Mouse (Mus musculus): ENCODE measurements around the gene Cntd1. TPM values are rescaled to one million over a fixed set of nuclear protein-coding genes. Genes with fewer than 3 reads are reported as not detected.

Cntd1 gene
- polyA plus RNA-seq, 1 experiment from 2014 or later, result 0.91 TPM

- Histone ChIP-seq H3K27ac (no peak overlapping the region), H3K4me3 (replicated peaks; ENCODE audit: low read length) (no peak overlapping the region), H3K9me3 (ENCODE audit: control insufficient read depth, low read length) (no peaks in the 10 kb centered on the region), H3K27me3 (ENCODE audit: control insufficient read depth, insufficient read depth, low read length) (no peaks in the 10 kb centered on the region), H3K9ac (no peak overlapping the region), H3K4me1 (replicated peaks; ENCODE audit: control insufficient read depth, insufficient read depth, low read length) (no peaks in the 10 kb centered on the region), H3K36me3 (replicated peaks; ENCODE audit: control insufficient read depth, insufficient read depth) (no peaks in the 10 kb centered on the region), H3K4me2 (replicated peaks) (no peak overlapping the region)
- DNase-seq (ENCODE audit: low spot score) (no peak), ATAC-seq (ENCODE audit: low FRiP score) (no peak)
These were observed 43.4 kb upstream of the Cntd1 start for GRCm38 (mm10) chr11:101235429-101235828.

DNA sequence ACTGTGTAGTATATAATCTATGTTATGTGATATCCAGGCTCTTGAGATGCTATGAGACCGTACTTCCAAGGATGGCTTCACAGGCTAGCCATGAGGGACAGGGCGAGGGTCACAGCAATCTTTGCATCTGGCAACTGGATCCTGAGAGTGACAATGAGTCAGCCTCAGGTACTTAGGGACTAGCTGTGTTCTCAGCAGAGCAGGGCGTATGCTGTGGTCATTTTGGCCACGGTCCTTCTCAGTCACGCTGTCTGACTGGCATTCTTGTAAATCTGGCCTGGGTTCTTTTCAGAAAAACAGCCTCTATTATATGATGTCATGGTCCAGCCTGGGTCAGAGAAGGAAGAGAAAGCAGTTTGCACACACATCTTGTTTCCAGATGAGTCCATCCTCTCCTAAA is 42.0 kb upstream of the Cntd1 start:
- Histone ChIP-seq H3K4me3 (replicated peaks; ENCODE audit: low read length) (no peak overlapping the region), H3K9me3 (ENCODE audit: control insufficient read depth, low read length) (no peaks in the 10 kb centered on the region), H3K27ac (no peak overlapping the region), H3K4me2 (replicated peaks) (no peak overlapping the region), H3K36me3 (replicated peaks; ENCODE audit: control insufficient read depth, insufficient read depth) (no peaks in the 10 kb centered on the region), H3K9ac (no peak overlapping the region), H3K27me3 (ENCODE audit: control insufficient read depth, insufficient read depth, low read length) (no peaks in the 10 kb centered on the region), H3K4me1 (replicated peaks; ENCODE audit: control insufficient read depth, insufficient read depth, low read length) (no peaks in the 10 kb centered on the region)
- DNase-seq (ENCODE audit: low spot score) (no peak), ATAC-seq (ENCODE audit: low FRiP score) (no peak)
- 95% methylated on average over 5 of the region's 5 CpGs for WGBS

- ATAC-seq (ENCODE audit: low FRiP score), result no peak
- H3K36me3 ChIP-seq (replicated peaks; ENCODE audit: control insufficient read depth, insufficient read depth), result no peaks in the 10 kb centered on the region
- no peaks in the 10 kb centered on the region for H3K9me3 ChIP-seq (ENCODE audit: control insufficient read depth, low read length)
- H3K9ac ChIP-seq, result no peak overlapping the region
- WGBS, result 62% methylated on average over 5 of the region's 5 CpGs
- H3K27ac ChIP-seq, result no peak overlapping the region
- H3K4me3 ChIP-seq (replicated peaks; ENCODE audit: low read length), result no peak overlapping the region
- no peak overlapping the region for H3K4me2 ChIP-seq (replicated peaks)
- H3K4me1 ChIP-seq (replicated peaks; ENCODE audit: control insufficient read depth, insufficient read depth, low read length), result no peaks in the 10 kb centered on the region
- no peaks in the 10 kb centered on the region for H3K27me3 ChIP-seq (ENCODE audit: control insufficient read depth, insufficient read depth, low read length)
- DNase-seq (ENCODE audit: low spot score), result no peak
These were observed 40.7 kb upstream of the Cntd1 start for GRCm38 (mm10) chr11:101238071-101238647.

GRCm38 (mm10) chr11:101245071-101245470 is 33.7 kb upstream of the Cntd1 start:
- Histone ChIP-seq H3K4me3 (replicated peaks; ENCODE audit: low read length) (no peak overlapping the region), H3K4me2 (replicated peaks) (peak overlapping the region; percentile 97; the same call in 1 of the 2 replicates), H3K4me1 (replicated peaks; ENCODE audit: control insufficient read depth, insufficient read depth, low read length) (peaks cover 7% of the 10 kb centered on the region; the same call in 1 of the 2 replicates), H3K9ac (no peak overlapping the region), H3K27me3 (ENCODE audit: control insufficient read depth, insufficient read depth, low read length) (peaks cover 27% of the 10 kb centered on the region), H3K9me3 (ENCODE audit: control insufficient read depth, low read length) (no peaks in the 10 kb centered on the region), H3K27ac (no peak overlapping the region), H3K36me3 (replicated peaks; ENCODE audit: control insufficient read depth, insufficient read depth) (no peaks in the 10 kb centered on the region)
- 41% methylated on average over 4 of the region's 4 CpGs for WGBS
- DNase-seq (ENCODE audit: low spot score) (no peak), ATAC-seq (ENCODE audit: low FRiP score) (no peak)

DNA sequence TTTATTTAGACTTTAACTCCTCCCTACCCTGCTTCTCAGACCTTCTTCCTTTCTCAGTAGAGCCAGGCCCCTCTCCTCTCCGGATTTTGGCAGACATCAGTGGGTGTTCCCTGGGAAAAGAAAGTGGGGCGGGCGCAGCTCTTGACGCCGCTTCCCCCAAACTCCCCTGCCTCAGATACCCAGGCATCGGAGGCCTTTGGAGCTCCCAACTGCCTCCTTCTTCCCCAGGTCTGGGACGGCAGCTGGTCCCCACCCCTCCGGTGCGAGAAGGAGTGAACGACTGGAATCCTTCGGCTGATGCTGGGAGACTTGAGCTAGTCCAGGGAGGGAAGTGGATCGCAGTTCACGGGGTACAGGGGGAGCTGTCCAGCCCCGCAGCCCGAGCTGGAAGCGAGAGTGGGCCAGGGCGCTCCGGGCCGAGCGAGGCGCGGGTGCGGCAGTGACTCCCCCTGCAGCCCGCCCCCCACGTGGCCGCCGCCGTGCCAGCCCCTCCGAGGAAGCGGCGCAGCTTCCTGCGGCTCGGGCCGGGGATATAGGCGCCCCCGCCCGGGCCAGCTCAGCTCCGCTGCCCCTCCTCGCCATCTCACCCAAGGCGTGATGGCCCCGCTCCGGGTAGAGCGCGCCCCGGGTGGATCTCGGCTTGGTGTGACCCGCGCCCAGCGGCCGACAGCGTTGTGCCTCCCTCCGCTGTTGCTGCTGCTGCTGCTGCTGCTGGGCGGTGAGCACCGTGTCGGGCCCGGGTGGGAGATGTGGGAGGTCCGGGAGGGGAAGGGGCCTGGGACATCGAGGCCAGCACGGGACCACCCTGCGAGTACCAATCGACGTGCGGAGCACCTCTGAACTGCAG is 32.7 kb upstream of the Cntd1 start, which contains the start of gene Ramp2:
TSS of gene Ramp2 (plus strand) at position 174 of the 847 bp plus-strand sequence.
- peak; percentile 68; the same call in 1 of the 2 replicates for ATAC-seq (ENCODE audit: low FRiP score)
- Histone ChIP-seq H3K4me1 (replicated peaks; ENCODE audit: control insufficient read depth, insufficient read depth, low read length) (peaks cover 7% of the 10 kb centered on the region; the same call in 1 of the 2 replicates), H3K27me3 (ENCODE audit: control insufficient read depth, insufficient read depth, low read length) (peaks cover 27% of the 10 kb centered on the region), H3K4me3 (replicated peaks; ENCODE audit: low read length) (peak within 1 kb of the TSS; percentile 65), H3K4me2 (replicated peaks) (peak within 1 kb of the TSS; percentile 97), H3K9ac (peak within 1 kb of the TSS; percentile 81), H3K27ac (peak within 1 kb of the TSS; percentile 60), H3K36me3 (replicated peaks; ENCODE audit: control insufficient read depth, insufficient read depth) (no peaks in the 10 kb centered on the region), H3K9me3 (ENCODE audit: control insufficient read depth, low read length) (no peaks in the 10 kb centered on the region)
- DNase-seq (ENCODE audit: low spot score), result no peak
- under 1% methylated on average over 60 of the region's 63 CpGs for WGBS

GRCm38 (mm10) chr11:101246702-101247012 is 32.2 kb upstream of the Cntd1 start:
- ATAC-seq (ENCODE audit: low FRiP score) (no peak), DNase-seq (ENCODE audit: low spot score) (no peak)
- Histone ChIP-seq H3K9me3 (ENCODE audit: control insufficient read depth, low read length) (no peaks in the 10 kb centered on the region), H3K36me3 (replicated peaks; ENCODE audit: control insufficient read depth, insufficient read depth) (no peaks in the 10 kb centered on the region), H3K27ac (peak overlapping the region; percentile 60), H3K27me3 (ENCODE audit: control insufficient read depth, insufficient read depth, low read length) (peaks cover 27% of the 10 kb centered on the region), H3K4me1 (replicated peaks; ENCODE audit: control insufficient read depth, insufficient read depth, low read length) (peaks cover 7% of the 10 kb centered on the region; the same call in 1 of the 2 replicates), H3K4me3 (replicated peaks; ENCODE audit: low read length) (peak overlapping the region; percentile 65), H3K9ac (peak overlapping the region; percentile 81), H3K4me2 (replicated peaks) (peak overlapping the region; percentile 97)
- WGBS, result 2% methylated on average over 7 of the region's 7 CpGs

DNA sequence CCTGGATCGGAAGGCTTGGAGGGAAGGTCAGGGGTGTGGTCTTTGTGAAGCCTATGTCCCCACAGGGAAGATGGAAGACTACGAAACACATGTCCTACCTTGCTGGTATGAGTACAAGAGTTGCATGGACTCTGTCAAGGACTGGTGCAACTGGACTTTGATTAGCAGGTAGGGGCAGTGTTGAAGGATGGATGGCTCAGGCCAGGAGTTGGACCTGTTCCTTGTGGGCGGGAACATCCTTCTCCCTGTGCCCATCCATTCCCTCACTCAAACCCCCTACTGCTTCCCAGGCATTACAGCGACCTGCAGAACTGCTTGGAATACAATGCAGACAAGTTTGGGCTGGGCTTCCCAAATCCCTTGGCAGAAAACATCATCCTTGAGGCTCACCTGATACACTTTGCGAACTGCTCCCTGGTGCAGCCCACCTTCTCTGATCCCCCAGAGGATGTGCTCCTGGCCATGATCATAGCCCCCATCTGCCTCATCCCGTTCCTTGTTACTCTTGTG is 31.2 kb upstream of the Cntd1 start:
- H3K27ac ChIP-seq, result no peak overlapping the region
- no peak for DNase-seq (ENCODE audit: low spot score)
- WGBS, result 84% methylated on average over 6 of the region's 6 CpGs
- H3K4me2 ChIP-seq (replicated peaks), result peak overlapping the region; percentile 97; the same call in 1 of the 2 replicates
- no peak for ATAC-seq (ENCODE audit: low FRiP score)
- H3K9me3 ChIP-seq (ENCODE audit: control insufficient read depth, low read length), result no peaks in the 10 kb centered on the region
- H3K4me3 ChIP-seq (replicated peaks; ENCODE audit: low read length), result no peak overlapping the region
- peaks cover 27% of the 10 kb centered on the region for H3K27me3 ChIP-seq (ENCODE audit: control insufficient read depth, insufficient read depth, low read length)
- no peak overlapping the region for H3K9ac ChIP-seq
- peaks cover 8% of the 10 kb centered on the region for H3K4me1 ChIP-seq (replicated peaks; ENCODE audit: control insufficient read depth, insufficient read depth, low read length)
- H3K36me3 ChIP-seq (replicated peaks; ENCODE audit: control insufficient read depth, insufficient read depth), result no peaks in the 10 kb centered on the region

- ATAC-seq (ENCODE audit: low FRiP score), result no peak
- no peaks in the 10 kb centered on the region for H3K9me3 ChIP-seq (ENCODE audit: control insufficient read depth, low read length)
- H3K27me3 ChIP-seq (ENCODE audit: control insufficient read depth, insufficient read depth, low read length), result peaks cover 27% of the 10 kb centered on the region
- peaks cover 13% of the 10 kb centered on the region for H3K4me1 ChIP-seq (replicated peaks; ENCODE audit: control insufficient read depth, insufficient read depth, low read length)
- peak overlapping the region; percentile 97; the same call in 1 of the 2 replicates for H3K4me2 ChIP-seq (replicated peaks)
- H3K27ac ChIP-seq, result no peak overlapping the region
- no peak overlapping the region for H3K4me3 ChIP-seq (replicated peaks; ENCODE audit: low read length)
- H3K9ac ChIP-seq, result no peak overlapping the region
- H3K36me3 ChIP-seq (replicated peaks; ENCODE audit: control insufficient read depth, insufficient read depth), result no peaks in the 10 kb centered on the region
- no peak for DNase-seq (ENCODE audit: low spot score)
- WGBS, result 33% methylated on average over 14 of the region's 14 CpGs
These were observed 30.4 kb upstream of the Cntd1 start for GRCm38 (mm10) chr11:101248258-101248994.

GRCm38 (mm10) chr11:101251031-101251430 is 27.8 kb upstream of the Cntd1 start:
- Histone ChIP-seq H3K27ac (no peak overlapping the region), H3K4me3 (replicated peaks; ENCODE audit: low read length) (no peak overlapping the region), H3K4me1 (replicated peaks; ENCODE audit: control insufficient read depth, insufficient read depth, low read length) (peaks cover 15% of the 10 kb centered on the region), H3K27me3 (ENCODE audit: control insufficient read depth, insufficient read depth, low read length) (peaks cover 7% of the 10 kb centered on the region), H3K9me3 (ENCODE audit: control insufficient read depth, low read length) (no peaks in the 10 kb centered on the region), H3K4me2 (replicated peaks) (no peak overlapping the region), H3K9ac (no peak overlapping the region), H3K36me3 (replicated peaks; ENCODE audit: control insufficient read depth, insufficient read depth) (no peaks in the 10 kb centered on the region)
- DNase-seq (ENCODE audit: low spot score), result no peak
- WGBS, result 73% methylated on average over 2 of the region's 2 CpGs
- no peak for ATAC-seq (ENCODE audit: low FRiP score)
